Mouse (Mus musculus) liver (tissue): ENCODE measurements around the gene Adad1.

Source experiments
- DNase-seq: peaks from one replicate; pipeline ENCODE4 v3.0.0-alpha.2; 2020; ENCODE audit warnings: mixed read lengths

Gene Adad1

GRCm38 (mm10) chr3:37063406-37063805 lies at the start of gene Adad1:
Gene Adad1 (plus strand): TSS chr3:37063527.
- DNase-seq: peak; percentile 4

DNA sequence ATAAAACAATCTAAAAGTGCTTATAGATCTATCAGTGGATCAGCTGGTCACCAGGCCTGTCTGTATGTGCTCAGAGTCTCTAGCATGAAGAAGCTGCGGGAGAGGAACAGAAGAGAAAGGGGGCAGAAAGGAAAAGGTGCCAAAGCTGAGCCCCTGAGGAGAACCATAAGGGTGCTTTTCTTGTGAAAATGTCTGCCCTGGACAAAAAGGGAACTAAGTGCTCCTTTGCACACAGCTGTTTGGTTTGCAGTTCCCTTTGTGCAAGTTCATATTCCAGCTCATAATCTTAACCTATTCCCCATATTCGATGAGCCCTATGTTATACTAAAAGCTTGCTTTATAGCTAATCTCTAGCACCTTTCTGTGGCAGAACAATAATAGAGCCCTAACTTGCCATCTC lies 25.3 kb upstream of the Adad1 start:
- no peak for DNase-seq

- no peak for DNase-seq
These were observed 23.5 kb upstream of the Adad1 start for GRCm38 (mm10) chr3:37039811-37040210.

DNA sequence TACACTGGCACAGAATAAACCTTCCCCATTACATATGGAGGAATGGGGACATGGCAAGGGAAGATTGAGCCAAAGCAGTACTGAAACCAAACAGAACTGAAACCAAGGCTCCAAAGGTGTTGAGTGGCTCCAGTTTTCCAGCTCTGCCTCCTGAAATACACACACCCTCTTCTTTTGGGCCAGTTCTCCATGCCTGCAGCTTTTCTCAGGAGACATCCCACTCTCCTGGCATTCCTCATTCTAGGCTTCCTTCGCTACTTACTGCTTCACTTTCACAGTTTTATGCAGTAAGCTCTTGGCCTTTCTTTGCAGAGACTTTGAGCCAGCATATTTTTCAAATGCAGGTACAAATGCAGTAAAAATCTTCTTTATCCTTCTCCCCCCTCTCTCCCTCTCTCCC lies 11.8 kb upstream of the Adad1 start:
- DNase-seq: no peak

DNA sequence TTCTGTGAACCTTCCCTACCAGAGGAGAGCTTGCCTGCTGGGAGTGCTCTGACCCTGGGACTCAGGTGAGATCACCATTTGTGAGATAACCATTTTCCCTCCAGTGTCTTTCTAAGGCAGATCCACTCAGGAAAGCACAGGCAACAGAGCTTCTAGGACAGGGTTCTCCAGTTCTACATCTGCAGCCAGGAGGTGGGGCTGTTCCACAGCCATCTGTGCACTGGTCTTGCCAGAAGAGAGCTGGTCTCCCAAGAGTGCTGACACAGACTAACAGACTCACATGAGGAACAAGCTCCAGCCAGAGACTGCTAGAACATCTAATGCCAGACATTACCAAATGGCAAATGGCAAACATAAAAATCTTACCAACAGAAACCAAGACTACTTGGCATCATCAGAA lies 9.9 kb downstream of the Adad1 start:
- DNase-seq: peak; percentile 21

- DNase-seq: no peak
These were observed 21.5 kb downstream of the Adad1 start for GRCm38 (mm10) chr3:37084860-37085259.

GRCm38 (mm10) chr3:37090721-37091120 lies 27.4 kb downstream of the Adad1 start:
- DNase-seq: no peak

- DNase-seq: no peak
These were observed 62.3 kb downstream of the Adad1 start, which contains the start of gene Il2 for GRCm38 (mm10) chr3:37125655-37126054. Gene Il2 (minus strand): TSS chr3:37125959.

GRCm38 (mm10) chr3:37126162-37126561 lies 62.8 kb downstream of the Adad1 start:
- DNase-seq: no peak

DNA sequence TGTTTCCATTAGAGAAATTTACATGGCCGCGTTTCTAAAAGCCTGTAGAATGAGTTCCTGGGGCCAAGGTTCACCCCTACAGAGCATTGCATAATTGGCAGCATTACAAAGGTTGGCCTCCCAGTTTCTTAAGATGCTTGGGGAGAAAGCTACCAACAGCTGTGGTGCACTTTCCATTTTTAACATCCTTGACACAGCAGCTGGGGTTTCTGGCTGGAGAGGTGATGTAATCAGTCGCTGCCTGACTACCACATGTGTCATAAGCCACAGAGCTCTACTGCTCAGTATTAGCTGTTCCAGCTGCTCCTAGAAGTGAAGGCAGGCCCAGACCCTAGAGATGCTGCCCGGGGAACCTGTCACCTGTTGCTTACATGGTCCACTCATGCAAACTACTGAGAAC lies 64.9 kb downstream of the Adad1 start:
- DNase-seq: peak; percentile 9

DNA sequence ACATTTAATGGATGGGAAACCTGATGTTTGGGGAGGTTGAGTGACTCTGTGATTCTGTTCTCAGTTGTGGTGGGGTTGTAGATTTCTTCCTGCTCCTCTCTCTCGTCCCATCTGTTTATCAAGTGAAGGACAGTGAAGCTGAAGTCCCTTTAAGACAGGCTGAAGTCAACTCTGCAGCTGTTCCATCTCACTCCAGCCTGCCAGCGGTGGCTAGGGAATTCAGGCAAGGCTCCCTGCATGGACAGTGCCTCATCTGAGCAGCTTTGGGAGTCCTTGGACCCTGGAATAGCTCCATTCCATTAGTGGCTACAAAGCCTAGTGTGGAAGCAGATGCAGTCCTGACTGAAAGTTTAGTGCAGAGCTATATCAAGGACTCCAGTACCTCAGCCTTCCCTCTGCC lies 65.7 kb downstream of the Adad1 start:
- no peak for DNase-seq

DNA sequence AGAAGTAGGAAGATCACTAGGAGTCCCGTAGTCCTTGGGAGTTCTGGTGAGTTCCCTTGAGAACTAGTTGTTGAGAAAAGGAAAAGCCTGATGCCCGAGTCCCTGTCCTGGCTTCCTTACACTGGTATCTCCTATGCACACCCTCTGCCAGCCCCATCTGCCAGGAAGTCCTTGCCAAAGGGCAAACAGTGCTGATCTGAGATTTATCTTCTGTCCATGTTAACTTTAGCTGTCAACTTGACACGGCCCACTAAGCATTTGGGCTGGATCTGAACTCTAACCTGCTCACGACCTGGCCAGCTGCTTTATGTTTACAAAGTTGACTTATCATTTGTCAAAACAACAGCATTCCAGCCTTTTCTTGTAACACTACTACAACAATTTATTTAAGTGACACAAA lies 73.9 kb downstream of the Adad1 start:
- no peak for DNase-seq

GRCm38 (mm10) chr3:37139192-37139591 lies 75.9 kb downstream of the Adad1 start:
- DNase-seq: no peak

GRCm38 (mm10) chr3:37140168-37140906 lies 77.0 kb downstream of the Adad1 start:
- DNase-seq: no peak

- DNase-seq: no peak
These were observed 78.5 kb downstream of the Adad1 start for GRCm38 (mm10) chr3:37141827-37142226.

DNA sequence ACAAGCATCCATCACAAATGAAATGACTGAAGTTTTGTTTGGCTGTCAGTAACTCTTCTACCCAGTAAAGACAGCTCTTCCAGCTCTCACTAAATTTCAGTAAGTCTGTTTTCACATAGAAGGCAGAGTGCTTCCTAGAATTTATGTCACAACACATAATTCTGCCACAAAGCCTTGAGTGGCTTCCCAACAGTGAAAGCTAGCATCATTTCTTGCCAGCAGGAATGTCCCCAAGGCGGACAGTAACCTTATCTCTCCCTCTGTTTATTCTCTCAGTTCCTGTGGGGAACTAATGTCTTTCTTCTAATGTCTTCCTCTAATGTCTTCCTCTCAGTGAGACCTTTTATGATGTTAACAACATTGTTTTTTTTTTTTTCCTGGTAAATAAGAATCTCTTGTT lies 81.7 kb downstream of the Adad1 start:
- no peak for DNase-seq

GRCm38 (mm10) chr3:37146406-37146805 lies 83.1 kb downstream of the Adad1 start:
- DNase-seq: no peak

- no peak for DNase-seq
These were observed 83.5 kb downstream of the Adad1 start for GRCm38 (mm10) chr3:37146810-37147209.

- DNase-seq: no peak
These were observed 88.9 kb downstream of the Adad1 start for GRCm38 (mm10) chr3:37152274-37152673.

DNA sequence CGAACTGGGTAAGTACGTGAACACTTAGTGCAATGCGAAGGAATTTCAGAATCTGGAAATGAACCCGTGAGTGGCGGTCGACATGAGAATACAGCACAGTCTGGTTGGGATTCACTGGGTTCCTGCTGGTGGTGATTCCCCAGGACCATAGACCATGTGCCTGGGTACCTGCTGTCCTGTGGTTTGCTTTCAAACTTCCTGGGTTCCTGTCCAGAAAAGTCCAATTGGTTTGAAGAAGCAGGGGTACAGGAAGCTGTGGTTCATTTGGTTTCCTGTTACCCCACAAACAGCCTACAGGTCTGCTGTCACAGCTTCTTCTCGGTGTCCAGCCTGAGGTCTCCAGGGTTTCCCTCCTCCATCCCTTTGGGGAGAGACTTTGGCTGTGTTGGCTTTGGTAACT lies 89.7 kb downstream of the Adad1 start:
- no peak for DNase-seq

- DNase-seq: peak; percentile 52
These were observed 91.1 kb downstream of the Adad1 start for GRCm38 (mm10) chr3:37154396-37154795.

GRCm38 (mm10) chr3:37157082-37157481 lies 93.8 kb downstream of the Adad1 start:
- DNase-seq: peak; percentile 21

DNA sequence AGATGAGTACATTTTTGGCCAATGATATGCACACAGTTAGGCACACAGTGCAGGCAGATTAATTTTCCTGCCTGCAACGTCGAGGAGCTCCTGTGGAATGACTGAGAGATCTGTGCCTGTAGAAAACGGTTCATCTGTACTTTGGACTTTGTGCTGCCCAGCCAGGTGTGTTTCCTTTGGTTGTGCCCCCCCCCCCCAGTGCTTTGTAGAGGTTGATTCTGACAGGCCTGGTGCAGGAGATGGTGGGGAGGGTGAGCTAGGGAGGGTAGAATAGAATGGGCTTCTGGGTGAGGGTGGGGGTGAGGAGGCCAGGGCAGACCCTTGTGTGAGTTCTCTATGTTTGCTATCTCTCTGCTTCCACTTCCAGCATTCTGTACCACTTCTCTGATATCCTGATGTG lies 94.9 kb downstream of the Adad1 start:
- DNase-seq: no peak

DNA sequence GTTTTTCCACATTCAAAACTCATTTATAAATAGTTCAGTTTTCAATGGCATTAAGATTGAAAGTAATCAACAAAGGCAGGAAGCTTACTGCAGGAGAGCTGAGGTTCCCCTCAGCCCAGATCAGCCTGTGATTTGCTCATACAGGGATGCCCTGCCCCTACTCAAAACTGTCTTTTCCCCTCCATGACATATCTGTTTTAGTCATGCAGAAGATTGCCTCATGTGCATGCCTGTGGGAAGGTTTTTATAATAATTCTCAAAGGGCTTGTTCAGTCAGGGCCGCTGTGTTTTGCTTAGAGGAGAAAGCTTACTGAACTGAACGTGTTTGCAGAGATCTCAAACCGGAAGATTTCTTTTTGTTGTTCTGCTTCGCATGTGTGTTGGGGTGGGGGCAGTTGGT lies 97.8 kb downstream of the Adad1 start:
- no peak for DNase-seq

- no peak for DNase-seq
These were observed 106.0 kb downstream of the Adad1 start for GRCm38 (mm10) chr3:37169283-37169682.
